Mouse (Mus musculus) heart, embryonic 14.5 days (tissue): ENCODE measurements around the gene Mgst3. TPM values are rescaled to one million over a fixed set of nuclear protein-coding genes. Genes with fewer than 3 reads are reported as not detected.

ENCODE experiments used
- ATAC-seq: fragments of 200-750 bp; cut with Nextera tagmentation; 2 replicates; pipeline ENCODE4 v1.8.0; 2017; ENCODE audit warnings: low read depth, moderate TSS enrichment; ENCODE audit not compliant: insufficient number of reproducible peaks, insufficient read depth, low FRiP score
- H3K27ac ChIP-seq, 2 experiments: fragments of 200-500 bp in 1 of 2; fragments of 300-500 bp in 1 of 2; sonication (generic) in 1 of 2; replicated peaks in 1 of 2; 2 replicates each; pipeline ENCODE4 v1.5.1; 2012 to 2014; ENCODE audit warnings: low read depth in 2 of 2, low read length in 2 of 2, control low read depth in 1 of 2, mild to moderate bottlenecking in 1 of 2, mixed read lengths in 1 of 2; ENCODE audit not compliant: control insufficient read depth in 1 of 2, insufficient read depth in 1 of 2
- H3K27me3 ChIP-seq: fragments of 300-500 bp; sonication (generic); 2 replicates; pipeline ENCODE4 v1.6.1; 2014; ENCODE audit warnings: mild to moderate bottlenecking, low read length, control low read depth; ENCODE audit not compliant: control insufficient read depth, insufficient read depth
- H3K36me3 ChIP-seq: fragments of 300-500 bp; sonication (generic); 2 replicates; pipeline ENCODE4 v1.6.1; 2014; ENCODE audit warnings: mild to moderate bottlenecking, control low read depth, low read length, mixed read lengths; ENCODE audit not compliant: control insufficient read depth, insufficient read depth
- H3K4me1 ChIP-seq, 2 experiments: fragments of 200-500 bp in 1 of 2; fragments of 300-500 bp in 1 of 2; sonication (generic) in 1 of 2; 2 replicates each; pipeline ENCODE4 v1.6.1; 2012 to 2014; ENCODE audit warnings: low read length in 2 of 2, control low read depth in 1 of 2, mixed read lengths in 1 of 2; ENCODE audit not compliant: control insufficient read depth in 2 of 2, insufficient read depth in 2 of 2
- H3K4me2 ChIP-seq: fragments of 300-500 bp; sonication (generic); 2 replicates; pipeline ENCODE4 v1.6.1; 2014; ENCODE audit warnings: mild to moderate bottlenecking, low read length
- H3K4me3 ChIP-seq, 2 experiments: fragments of 200-500 bp in 1 of 2; fragments of 300-500 bp in 1 of 2; sonication (generic) in 1 of 2; 2 replicates each; pipeline ENCODE4 v1.5.1; 2012 to 2014; ENCODE audit warnings: low read length in 2 of 2, mild to moderate bottlenecking in 2 of 2, control low read depth in 1 of 2, low read depth in 1 of 2, moderate library complexity in 1 of 2; ENCODE audit not compliant: control insufficient read depth in 1 of 2, insufficient read depth in 1 of 2
- H3K9ac ChIP-seq: fragments of 300-500 bp; sonication (generic); 2 replicates; pipeline ENCODE4 v1.6.1; 2014; ENCODE audit warnings: mild to moderate bottlenecking, low read length
- H3K9me3 ChIP-seq: fragments of 300-500 bp; sonication (generic); 2 replicates; pipeline ENCODE4 v1.6.1; 2016; ENCODE audit warnings: low read length, control low read depth; ENCODE audit not compliant: control insufficient read depth
- WGBS: fragments of 180-500 bp; shearing (Covaris S2); extraction: QIAGEN DNeasy Blood & Tissue Kit; methylation state at CpG from one replicate; pipeline ENCODE4 v1.1.7; 2014; 5-methylcytosine and 5-hydroxymethylcytosine counted together
- polyA plus RNA-seq: library from polyadenylated mRNA; unstranded; fragments of >200 nt; fragmentation: Nextera tagmentation; extraction: Ambion mirVana; gene quantifications from 2 replicates; pipeline ENCODE4 v1.2.1, GENCODE M21; 2014

The Mgst3 gene
- polyA plus RNA-seq, 1 experiment from 2014 or later = 219 TPM

GRCm38 (mm10) chr1:167381050-167382015 is 12.3 kb downstream of the Mgst3 start:
- no peak overlapping the region for H3K4me2 ChIP-seq
- peaks cover 0 to 16% of the 10 kb centered on the region in 2 experiments; a peak in 3 of 4 replicates for H3K4me1 ChIP-seq
- peaks cover 17% of the 10 kb centered on the region for H3K36me3 ChIP-seq
- 71% methylated on average over 8 of the region's 8 CpGs for WGBS
- no peak for ATAC-seq
- H3K9ac ChIP-seq = no peak overlapping the region
- no peak overlapping the region for H3K27ac ChIP-seq
- no peaks in the 10 kb centered on the region for H3K9me3 ChIP-seq
- H3K27me3 ChIP-seq = no peaks in the 10 kb centered on the region
- no peak overlapping the region for H3K4me3 ChIP-seq

- WGBS = 93% methylated on average over 2 of the region's 2 CpGs
- no peak for ATAC-seq
- Histone ChIP-seq H3K4me2 (no peak overlapping the region), H3K9me3 (no peaks in the 10 kb centered on the region), H3K9ac (no peak overlapping the region), H3K27me3 (no peaks in the 10 kb centered on the region), H3K4me3 (no peak overlapping the region), H3K27ac (no peak overlapping the region), H3K36me3 (peaks cover 27% of the 10 kb centered on the region), H3K4me1 (peaks cover 0 to 10% of the 10 kb centered on the region in 2 experiments; a peak in 3 of 4 replicates)
Measured at GRCm38 (mm10) chr1:167380223-167380622, 13.4 kb downstream of the Mgst3 start.

- no peak overlapping the region for H3K27ac ChIP-seq
- ATAC-seq = no peak
- no peak overlapping the region for H3K4me3 ChIP-seq
- no peaks in the 10 kb centered on the region for H3K27me3 ChIP-seq
- peaks cover 30% of the 10 kb centered on the region for H3K36me3 ChIP-seq
- no peak overlapping the region for H3K4me2 ChIP-seq
- WGBS = 67% methylated on average over 5 of the region's 5 CpGs
- H3K9me3 ChIP-seq = no peaks in the 10 kb centered on the region
- H3K4me1 ChIP-seq = peaks cover 0 to 5% of the 10 kb centered on the region in 2 experiments; a peak in 2 of 4 replicates
- H3K9ac ChIP-seq = no peak overlapping the region
Measured at GRCm38 (mm10) chr1:167379751-167380150, 13.9 kb downstream of the Mgst3 start.

DNA sequence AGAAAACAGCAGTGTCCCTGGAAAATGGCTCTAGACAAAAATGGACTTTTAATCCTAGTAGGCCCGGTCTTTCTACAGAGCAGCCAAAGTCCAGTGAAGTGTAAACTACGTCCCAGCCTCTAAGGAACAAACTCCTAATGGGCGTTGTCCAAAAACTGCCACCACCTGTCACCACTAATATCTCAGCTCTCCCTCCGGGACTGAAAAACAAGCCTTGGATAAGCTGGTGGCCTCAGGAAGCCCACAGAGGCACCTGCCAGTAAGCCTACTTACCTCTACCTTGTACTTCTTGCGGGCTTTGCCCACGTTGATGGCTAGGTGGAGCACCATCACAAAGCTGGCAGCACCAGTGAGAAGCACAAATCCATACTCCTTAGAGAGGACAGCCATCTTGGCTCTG is 15.6 kb downstream of the Mgst3 start:
- H3K9me3 ChIP-seq = no peaks in the 10 kb centered on the region
- H3K4me2 ChIP-seq = no peak overlapping the region
- H3K36me3 ChIP-seq = peaks cover 37% of the 10 kb centered on the region
- no peak overlapping the region for H3K27ac ChIP-seq
- no peak overlapping the region for H3K4me3 ChIP-seq
- 0 out of 4 replicates have a peak, but pooled peaks cover 0 to 2% of the 10 kb centered on the region in 2 experiments for H3K4me1 ChIP-seq
- H3K9ac ChIP-seq = no peak overlapping the region
- ATAC-seq = no peak
- WGBS = 63% methylated on average over 6 of the region's 6 CpGs
- H3K27me3 ChIP-seq = no peaks in the 10 kb centered on the region

GRCm38 (mm10) chr1:167374942-167375341 is 18.7 kb downstream of the Mgst3 start:
- Histone ChIP-seq H3K9ac (no peak overlapping the region), H3K4me2 (no peak overlapping the region), H3K4me3 (no peak overlapping the region), H3K27me3 (no peaks in the 10 kb centered on the region), H3K27ac (no peak overlapping the region), H3K9me3 (no peaks in the 10 kb centered on the region), H3K36me3 (peaks cover 55% of the 10 kb centered on the region), H3K4me1 (no peaks in the 10 kb centered on the region)
- ATAC-seq = no peak
- 70% methylated on average over 2 of the region's 2 CpGs for WGBS

DNA sequence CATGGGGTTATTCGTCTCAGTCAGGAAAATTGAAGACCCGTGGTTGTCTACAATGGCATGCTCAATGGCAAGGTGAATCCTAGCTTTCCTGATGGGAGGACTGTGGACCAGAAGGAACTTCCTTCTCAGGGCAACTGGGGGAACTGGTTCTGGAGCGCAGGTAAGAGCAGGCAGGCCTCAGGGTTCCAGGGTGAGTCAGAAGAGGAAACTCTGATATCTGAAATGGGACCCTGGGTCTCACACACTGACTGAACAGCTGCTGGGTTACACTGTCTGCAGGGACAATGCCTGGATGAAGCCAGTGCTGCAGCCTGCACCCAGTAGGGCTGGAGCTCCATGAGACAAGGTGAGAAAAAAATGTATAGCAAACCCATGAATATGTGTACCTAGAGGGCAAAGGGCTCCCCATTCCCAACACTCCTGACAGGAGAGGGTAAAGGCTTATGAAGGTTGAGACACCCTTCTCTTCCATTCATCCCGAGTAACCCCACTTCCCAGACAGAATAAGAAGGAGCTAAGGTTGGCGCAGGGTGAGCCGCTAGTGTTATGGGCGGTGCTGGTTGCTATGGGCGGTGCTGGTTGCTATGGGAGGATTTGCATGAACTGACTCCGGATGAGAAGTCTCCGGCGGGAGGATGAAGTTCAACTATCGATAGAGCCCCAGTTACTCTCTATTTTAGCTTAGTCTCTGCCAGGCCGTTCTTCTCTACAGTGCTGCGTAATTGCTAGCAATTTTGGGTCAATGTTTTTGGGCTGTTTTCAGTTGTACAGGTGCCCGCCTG is 19.4 kb downstream of the Mgst3 start:
- H3K4me1 ChIP-seq = no peaks in the 10 kb centered on the region
- no peak for ATAC-seq
- no peak overlapping the region for H3K4me3 ChIP-seq
- peaks cover 56% of the 10 kb centered on the region for H3K36me3 ChIP-seq
- no peak overlapping the region for H3K4me2 ChIP-seq
- H3K9ac ChIP-seq = no peak overlapping the region
- H3K27ac ChIP-seq = no peak overlapping the region
- no peaks in the 10 kb centered on the region for H3K27me3 ChIP-seq
- no peaks in the 10 kb centered on the region for H3K9me3 ChIP-seq
- WGBS = 24% methylated on average over 15 of the region's 15 CpGs

DNA sequence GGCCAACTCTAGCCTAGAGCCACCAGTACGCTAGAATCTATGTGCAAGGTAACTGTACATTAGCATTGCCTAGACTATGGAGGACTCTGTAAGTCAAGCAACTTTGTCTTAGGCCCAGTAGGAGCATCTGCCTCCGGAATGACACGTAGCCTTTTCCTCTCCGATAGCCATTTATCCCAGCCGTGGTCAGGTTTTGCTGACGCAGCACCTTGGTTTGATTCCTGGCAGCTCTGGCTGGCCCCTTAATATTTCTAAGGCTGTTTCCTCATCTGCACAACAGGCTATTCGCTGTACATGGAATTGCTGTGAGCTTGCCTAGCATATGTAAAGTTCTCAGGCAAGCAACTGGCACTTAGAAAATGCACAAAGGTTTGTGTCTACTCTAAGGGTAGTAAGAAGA is 20.9 kb downstream of the Mgst3 start:
- Histone ChIP-seq H3K27me3 (no peaks in the 10 kb centered on the region), H3K4me2 (no peak overlapping the region), H3K36me3 (peaks cover 58% of the 10 kb centered on the region), H3K9me3 (no peaks in the 10 kb centered on the region), H3K4me1 (no peaks in the 10 kb centered on the region), H3K4me3 (no peak overlapping the region), H3K9ac (no peak overlapping the region), H3K27ac (no peak overlapping the region)
- ATAC-seq = no peak
- WGBS = 92% methylated on average over 7 of the region's 7 CpGs
